Mouse (Mus musculus): ENCODE measurements around the gene Lrp3. TPM values are rescaled to one million over a fixed set of nuclear protein-coding genes. Genes with fewer than 3 reads are reported as not detected.
"Not testable (repeated sequence)": the region's sequence is repeated elsewhere in the genome, so short reads cannot be mapped to it uniquely, and the experiment has no call there.

Lrp3 gene
- 1 to 10 TPM; 6.9 TPM for total RNA-seq (2021)

GRCm38 (mm10) chr7:35215225-35215624, at the start of gene Lrp3:
Lrp3 (minus strand) TSS chr7:35215498.
- peak; percentile 81 for DNase-seq

- DNase-seq: peak; percentile 67
Observed at GRCm38 (mm10) chr7:35264746-35265145, 49.4 kb upstream of the Lrp3 start.

GRCm38 (mm10) chr7:35263595-35264489, 48.5 kb upstream of the Lrp3 start:
- no peak for DNase-seq

- no peak for DNase-seq
Observed at GRCm38 (mm10) chr7:35259384-35259783, 44.1 kb upstream of the Lrp3 start.

- DNase-seq: peak; percentile 28
Observed at GRCm38 (mm10) chr7:35258294-35258693, 43.0 kb upstream of the Lrp3 start.

GRCm38 (mm10) chr7:35252041-35252558, 36.8 kb upstream of the Lrp3 start:
- peak; percentile 31 for DNase-seq

GRCm38 (mm10) chr7:35237935-35238334, 22.6 kb upstream of the Lrp3 start:
- DNase-seq: not testable (repeated sequence)

- peak; percentile 75 for DNase-seq
Observed at GRCm38 (mm10) chr7:35235308-35235707, 20.0 kb upstream of the Lrp3 start.

GRCm38 (mm10) chr7:35234361-35235245, 19.3 kb upstream of the Lrp3 start:
- DNase-seq: peak; percentile 99

GRCm38 (mm10) chr7:35233861-35234260, 18.6 kb upstream of the Lrp3 start:
- DNase-seq: no peak

- no peak for DNase-seq
Observed at GRCm38 (mm10) chr7:35232796-35233455, 17.6 kb upstream of the Lrp3 start.

- no peak for DNase-seq
Observed at GRCm38 (mm10) chr7:35230333-35230732, 15.0 kb upstream of the Lrp3 start.

- no peak for DNase-seq
Observed at GRCm38 (mm10) chr7:35220694-35221365, 5.5 kb upstream of the Lrp3 start.

- no peak for DNase-seq
Observed at GRCm38 (mm10) chr7:35215731-35216130, 433 bp upstream of the Lrp3 start.

GRCm38 (mm10) chr7:35214442-35215222, 666 bp downstream of the Lrp3 start:
- DNase-seq: no peak

- no peak for DNase-seq
Observed at GRCm38 (mm10) chr7:35211791-35212190, 3.5 kb downstream of the Lrp3 start.

GRCm38 (mm10) chr7:35199755-35200154, 15.5 kb downstream of the Lrp3 start:
- DNase-seq: no peak

- no peak for DNase-seq
Observed at GRCm38 (mm10) chr7:35198981-35199754, 16.1 kb downstream of the Lrp3 start.

- DNase-seq: no peak
Observed at GRCm38 (mm10) chr7:35197022-35197421, 18.3 kb downstream of the Lrp3 start.

- no peak for DNase-seq
Observed at GRCm38 (mm10) chr7:35191276-35191675, 24.0 kb downstream of the Lrp3 start.
